Mouse (Mus musculus): Measurements from ENCODE around the gene Cacna1c.

DNA sequence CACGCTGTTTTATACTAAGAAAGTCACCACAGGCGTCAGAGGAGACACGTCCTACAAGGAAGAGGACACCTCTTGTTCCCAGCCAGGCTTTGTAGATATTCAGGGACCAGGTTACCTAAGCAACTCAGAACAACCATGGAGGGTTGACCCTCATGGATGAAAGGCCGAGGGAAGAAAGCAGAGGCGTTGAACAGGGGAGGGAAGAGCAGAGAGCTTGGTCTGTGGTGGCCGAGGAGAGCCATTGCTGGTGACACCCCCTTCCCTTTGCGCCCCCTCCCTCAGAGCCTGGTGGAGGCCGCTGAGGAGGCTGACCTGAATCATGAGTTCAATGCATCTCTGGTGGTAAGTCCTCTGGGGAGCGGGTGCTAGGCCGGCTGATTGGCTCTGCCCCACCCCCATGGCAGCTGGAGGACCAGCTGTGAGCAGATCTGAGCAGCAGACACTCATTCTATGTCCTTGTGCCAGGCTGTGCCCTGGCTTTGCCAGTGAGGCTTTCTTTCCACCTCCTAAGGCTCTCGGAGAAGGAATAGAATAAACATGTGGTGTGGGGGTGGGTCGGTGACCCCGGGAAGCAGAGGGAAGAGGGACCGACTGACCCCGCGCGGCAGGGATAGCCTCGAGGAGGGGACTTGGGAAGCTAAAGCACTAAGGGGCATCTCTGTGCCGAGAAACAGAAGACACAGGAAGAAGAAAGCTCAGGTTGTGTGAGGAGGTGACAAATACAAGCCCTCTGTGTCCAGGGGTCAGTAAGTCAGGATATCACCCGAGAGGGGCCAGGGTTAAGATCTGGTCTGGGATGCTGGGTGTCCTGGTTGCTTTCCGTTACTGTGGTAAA is 44.9 kb upstream of the Cacna1c start:
- no peak for TF ChIP-seq POU5F1 (IDR thresholded peaks at IDR 0.05; ENCODE audit: borderline replicate concordance, low read length)
- TF ChIP-seq CTCF (conservative IDR thresholded peaks at IDR 0.05; ENCODE audit: low read length) = no peak
